Mouse (Mus musculus): ENCODE measurements around the gene Jkamp. TPM values are rescaled to one million over a fixed set of nuclear protein-coding genes. Genes with fewer than 3 reads are reported as not detected.

Jkamp gene
- polyA plus RNA-seq, 1 experiment from 2014 or later = 59.6 TPM

- no peaks in the 10 kb centered on the region for H3K27me3 ChIP-seq (replicated peaks; ENCODE audit: control insufficient read depth, insufficient read depth, low read length)
- no peaks in the 10 kb centered on the region for H3K9me3 ChIP-seq (ENCODE audit: control insufficient read depth, low read length)
- WGBS = 86% methylated on average over 9 of the region's 9 CpGs
- no peaks in the 10 kb centered on the region for H3K36me3 ChIP-seq (ENCODE audit: control insufficient read depth, insufficient read depth, low read length)
- no peak overlapping the region for H3K4me3 ChIP-seq (ENCODE audit: low read length)
- no peak for ATAC-seq
- H3K27ac ChIP-seq (ENCODE audit: low read length) = no peak overlapping the region
- H3K4me1 ChIP-seq (ENCODE audit: control insufficient read depth, insufficient read depth, low read length) = peaks cover 8% of the 10 kb centered on the region; the same call in 1 of the 2 replicates
- H3K9ac ChIP-seq (ENCODE audit: low read depth, low read length) = no peak overlapping the region
- H3K4me2 ChIP-seq (ENCODE audit: low read depth, low read length) = no peak overlapping the region
Observed at GRCm38 (mm10) chr12:72083265-72083664, 2.1 kb upstream of the Jkamp start.

- peaks cover 8% of the 10 kb centered on the region; the same call in 1 of the 2 replicates for H3K4me1 ChIP-seq (ENCODE audit: control insufficient read depth, insufficient read depth, low read length)
- WGBS = 3% methylated on average over 46 of the region's 46 CpGs
Observed at GRCm38 (mm10) chr12:72084261-72085023, 947 bp upstream of the Jkamp start.

GRCm38 (mm10) chr12:72085024-72085328, 413 bp upstream of the Jkamp start:
- Histone ChIP-seq H3K27me3 (replicated peaks; ENCODE audit: control insufficient read depth, insufficient read depth, low read length) (no peaks in the 10 kb centered on the region), H3K27ac (ENCODE audit: low read length) (peak overlapping the region; percentile 91), H3K4me1 (ENCODE audit: control insufficient read depth, insufficient read depth, low read length) (peaks cover 8% of the 10 kb centered on the region; the same call in 1 of the 2 replicates), H3K4me3 (ENCODE audit: low read length) (peak overlapping the region; percentile 79), H3K9me3 (ENCODE audit: control insufficient read depth, low read length) (no peaks in the 10 kb centered on the region), H3K36me3 (ENCODE audit: control insufficient read depth, insufficient read depth, low read length) (no peaks in the 10 kb centered on the region), H3K9ac (ENCODE audit: low read depth, low read length) (peak overlapping the region; percentile 87), H3K4me2 (ENCODE audit: low read depth, low read length) (peak overlapping the region; percentile 90)
- WGBS = under 1% methylated on average over 31 of the region's 31 CpGs
- peak; percentile 44; the same call in 1 of the 2 replicates for ATAC-seq

More at GRCm38 (mm10) chr12:72084261-72085023, 947 bp upstream of the Jkamp start:
- H3K4me3 ChIP-seq (ENCODE audit: low read length) = peak overlapping the region; percentile 79
- H3K27ac ChIP-seq (ENCODE audit: low read length) = peak overlapping the region; percentile 91
- H3K36me3 ChIP-seq (ENCODE audit: control insufficient read depth, insufficient read depth, low read length) = no peaks in the 10 kb centered on the region
- no peaks in the 10 kb centered on the region for H3K9me3 ChIP-seq (ENCODE audit: control insufficient read depth, low read length)
- peak; percentile 21 for ATAC-seq
- peak overlapping the region; percentile 87 for H3K9ac ChIP-seq (ENCODE audit: low read depth, low read length)
- no peaks in the 10 kb centered on the region for H3K27me3 ChIP-seq (replicated peaks; ENCODE audit: control insufficient read depth, insufficient read depth, low read length)
- peak overlapping the region; percentile 90 for H3K4me2 ChIP-seq (ENCODE audit: low read depth, low read length)

GRCm38 (mm10) chr12:72086166-72086825, 907 bp downstream of the Jkamp start:
- Histone ChIP-seq H3K27ac (ENCODE audit: low read length) (peak overlapping the region; percentile 98), H3K9me3 (ENCODE audit: control insufficient read depth, low read length) (no peaks in the 10 kb centered on the region), H3K36me3 (ENCODE audit: control insufficient read depth, insufficient read depth, low read length) (no peaks in the 10 kb centered on the region), H3K4me1 (ENCODE audit: control insufficient read depth, insufficient read depth, low read length) (peaks cover 8% of the 10 kb centered on the region; the same call in 1 of the 2 replicates), H3K27me3 (replicated peaks; ENCODE audit: control insufficient read depth, insufficient read depth, low read length) (no peaks in the 10 kb centered on the region), H3K9ac (ENCODE audit: low read depth, low read length) (peak overlapping the region; percentile 83), H3K4me2 (ENCODE audit: low read depth, low read length) (peak overlapping the region; percentile 54), H3K4me3 (ENCODE audit: low read length) (peak overlapping the region; percentile 79)
- 1% methylated on average over 18 of the region's 18 CpGs for WGBS
- ATAC-seq = no peak; the same call in 1 of the 2 replicates

GRCm38 (mm10) chr12:72089802-72090201, 4.4 kb downstream of the Jkamp start:
- no peaks in the 10 kb centered on the region for H3K27me3 ChIP-seq (replicated peaks; ENCODE audit: control insufficient read depth, insufficient read depth, low read length)
- H3K27ac ChIP-seq (ENCODE audit: low read length) = no peak overlapping the region
- no peak overlapping the region for H3K9ac ChIP-seq (ENCODE audit: low read depth, low read length)
- 84% methylated on average over 4 of the region's 4 CpGs for WGBS
- ATAC-seq = no peak
- no peak overlapping the region for H3K4me2 ChIP-seq (ENCODE audit: low read depth, low read length)
- no peaks in the 10 kb centered on the region for H3K4me1 ChIP-seq (ENCODE audit: control insufficient read depth, insufficient read depth, low read length)
- H3K9me3 ChIP-seq (ENCODE audit: control insufficient read depth, low read length) = no peaks in the 10 kb centered on the region
- H3K36me3 ChIP-seq (ENCODE audit: control insufficient read depth, insufficient read depth, low read length) = no peaks in the 10 kb centered on the region
- no peak overlapping the region for H3K4me3 ChIP-seq (ENCODE audit: low read length)

- ATAC-seq = no peak
Observed at GRCm38 (mm10) chr12:72096966-72097365, 11.6 kb downstream of the Jkamp start.

GRCm38 (mm10) chr12:72102776-72103175, 17.4 kb downstream of the Jkamp start:
- H3K4me1 ChIP-seq (ENCODE audit: control insufficient read depth, insufficient read depth, low read length) = no peaks in the 10 kb centered on the region
- no peak overlapping the region for H3K9ac ChIP-seq (ENCODE audit: low read depth, low read length)
- H3K4me3 ChIP-seq (ENCODE audit: low read length) = no peak overlapping the region
- no peaks in the 10 kb centered on the region for H3K9me3 ChIP-seq (ENCODE audit: control insufficient read depth, low read length)
- peaks cover 4% of the 10 kb centered on the region; the same call in 1 of the 2 replicates for H3K36me3 ChIP-seq (ENCODE audit: control insufficient read depth, insufficient read depth, low read length)
- no peak for ATAC-seq
- WGBS = 77% methylated on average over 6 of the region's 6 CpGs
- H3K27me3 ChIP-seq (replicated peaks; ENCODE audit: control insufficient read depth, insufficient read depth, low read length) = no peaks in the 10 kb centered on the region
- no peak overlapping the region for H3K4me2 ChIP-seq (ENCODE audit: low read depth, low read length)
- no peak overlapping the region for H3K27ac ChIP-seq (ENCODE audit: low read length)

More at GRCm38 (mm10) chr12:72096966-72097365, 11.6 kb downstream of the Jkamp start:
- peaks cover 15% of the 10 kb centered on the region; the same call in 1 of the 2 replicates for H3K36me3 ChIP-seq (ENCODE audit: control insufficient read depth, insufficient read depth, low read length)
- H3K4me2 ChIP-seq (ENCODE audit: low read depth, low read length) = no peak overlapping the region
- H3K4me1 ChIP-seq (ENCODE audit: control insufficient read depth, insufficient read depth, low read length) = no peaks in the 10 kb centered on the region
- no peaks in the 10 kb centered on the region for H3K27me3 ChIP-seq (replicated peaks; ENCODE audit: control insufficient read depth, insufficient read depth, low read length)
- no peaks in the 10 kb centered on the region for H3K9me3 ChIP-seq (ENCODE audit: control insufficient read depth, low read length)
- H3K4me3 ChIP-seq (ENCODE audit: low read length) = no peak overlapping the region
- H3K9ac ChIP-seq (ENCODE audit: low read depth, low read length) = no peak overlapping the region
- WGBS = 96% methylated on average over 8 of the region's 8 CpGs
- H3K27ac ChIP-seq (ENCODE audit: low read length) = no peak overlapping the region

- Histone ChIP-seq H3K27me3 (replicated peaks; ENCODE audit: control insufficient read depth, insufficient read depth, low read length) (no peaks in the 10 kb centered on the region), H3K27ac (ENCODE audit: low read length) (no peak overlapping the region), H3K4me3 (ENCODE audit: low read length) (no peak overlapping the region), H3K9me3 (ENCODE audit: control insufficient read depth, low read length) (no peaks in the 10 kb centered on the region), H3K9ac (ENCODE audit: low read depth, low read length) (no peak overlapping the region), H3K4me2 (ENCODE audit: low read depth, low read length) (no peak overlapping the region), H3K4me1 (ENCODE audit: control insufficient read depth, insufficient read depth, low read length) (no peaks in the 10 kb centered on the region), H3K36me3 (ENCODE audit: control insufficient read depth, insufficient read depth, low read length) (peaks cover 4% of the 10 kb centered on the region; the same call in 1 of the 2 replicates)
- no peak for ATAC-seq
- WGBS = 87% methylated on average over 5 of the region's 5 CpGs
Observed at GRCm38 (mm10) chr12:72104027-72104426, 18.6 kb downstream of the Jkamp start.

- Histone ChIP-seq H3K4me2 (ENCODE audit: low read depth, low read length) (no peak overlapping the region), H3K27ac (ENCODE audit: low read length) (no peak overlapping the region), H3K9ac (ENCODE audit: low read depth, low read length) (no peak overlapping the region), H3K4me3 (ENCODE audit: low read length) (no peak overlapping the region), H3K9me3 (ENCODE audit: control insufficient read depth, low read length) (no peaks in the 10 kb centered on the region), H3K36me3 (ENCODE audit: control insufficient read depth, insufficient read depth, low read length) (peaks cover 4% of the 10 kb centered on the region; the same call in 1 of the 2 replicates), H3K4me1 (ENCODE audit: control insufficient read depth, insufficient read depth, low read length) (no peaks in the 10 kb centered on the region), H3K27me3 (replicated peaks; ENCODE audit: control insufficient read depth, insufficient read depth, low read length) (no peaks in the 10 kb centered on the region)
- peak; percentile 72 for ATAC-seq
- 33% methylated on average over 14 of the region's 14 CpGs for WGBS
Observed at GRCm38 (mm10) chr12:72104525-72105281, 19.3 kb downstream of the Jkamp start.

Measured in intestine, embryonic 16.5 days (tissue).